ENCODE assay signal across 19 mouse cellular contexts in genomic region chr13:56740496-56740895, GRCm38 (mm10). TPM values are rescaled to one million over a fixed set of nuclear protein-coding genes. Genes with fewer than 3 reads are reported as not detected.
"Had no signal": no experiment of that assay in that cellular context is flagged by ENCODE, and none has a peak within 500 bp of the region (broad histone marks: within the 10 kb centered on the region; RNA-seq: fewer than 3 reads in every experiment).

No protein-coding gene starts in this region.

- H3K4me2 ChIP-seq: lung, embryonic 15.5 days; midbrain, embryonic 11.5 days; midbrain, embryonic 13.5 days; midbrain, embryonic 15.5 days; neural tube, embryonic 12.5 days; stomach, embryonic 15.5 days had no signal

- ATAC-seq: liver, postnatal 0 days; lung, postnatal 0 days; midbrain, embryonic 13.5 days; midbrain, embryonic 15.5 days had no signal

- H3K9me3 ChIP-seq: lung, embryonic 15.5 days; megakaryocyte, embryonic 14.5 days; midbrain, embryonic 13.5 days; midbrain, embryonic 15.5 days; neural tube, embryonic 12.5 days; stomach, embryonic 15.5 days had no signal

- H3K27me3 ChIP-seq: lung, embryonic 15.5 days; megakaryocyte, embryonic 14.5 days; midbrain, embryonic 13.5 days; midbrain, embryonic 15.5 days; neural tube, embryonic 12.5 days; stomach, embryonic 15.5 days had no signal

- DNase-seq: liver, postnatal 0 days; lung, adult 2 months; lung, postnatal 14 days; lung, postnatal 36 days; right cerebral cortex, postnatal 14 days; thymus, adult 2 months; thymus, postnatal 25 days; thymus, postnatal 4 days had no signal

- H3K4me3 ChIP-seq: lung, embryonic 15.5 days; megakaryocyte, embryonic 14.5 days; midbrain, embryonic 13.5 days; midbrain, embryonic 15.5 days; neural tube, embryonic 12.5 days; stomach, embryonic 15.5 days had no signal

- H3K27ac ChIP-seq: lung, embryonic 15.5 days; macrophage; midbrain, embryonic 13.5 days; midbrain, embryonic 15.5 days; neural tube, embryonic 12.5 days; stomach, embryonic 15.5 days; stomach, postnatal 0 days had no signal

- H3K4me1 ChIP-seq: midbrain, embryonic 13.5 days; neural tube, embryonic 12.5 days; stomach, embryonic 15.5 days had no signal

- H3K9ac ChIP-seq: liver, postnatal 0 days; lung, embryonic 15.5 days; midbrain, embryonic 13.5 days; midbrain, embryonic 15.5 days; neural tube, embryonic 12.5 days; stomach, embryonic 15.5 days had no signal

RNA-seq across cellular contexts. Expression of gene Gm45623, which starts 13.1 kb away (rescaled TPM):
- polyA plus RNA-seq: liver, postnatal 0 days; macrophage; midbrain, embryonic 11.5 days; thymus, adult 2 months; urinary bladder, adult 2 months had no signal
